Mouse (Mus musculus) heart, postnatal 0 days (tissue): ENCODE results near the gene Cxcl16. TPM values are rescaled to one million over a fixed set of nuclear protein-coding genes. Genes with fewer than 3 reads are reported as not detected.

Source experiments
- ATAC-seq: fragments of 200-750 bp; cut with Nextera tagmentation; 2 replicates; pipeline ENCODE4 v1.8.0; 2017; ENCODE audit warnings: low read depth, moderate number of reproducible peaks, moderate library complexity; ENCODE audit not compliant: insufficient read depth
- DNase-seq: peaks from one replicate; pipeline ENCODE4 v3.0.0-alpha.2; 2016; ENCODE audit warnings: low spot score
- H3K27ac ChIP-seq: fragments of 300-500 bp; sonication (generic); 2 replicates; pipeline ENCODE4 v1.5.1; 2014; ENCODE audit warnings: low read depth, mild to moderate bottlenecking
- H3K27me3 ChIP-seq: fragments of 300-500 bp; sonication (generic); 2 replicates; pipeline ENCODE4 v1.6.1; 2014; ENCODE audit warnings: low read length, mixed read lengths; ENCODE audit not compliant: control insufficient read depth, insufficient read depth
- H3K36me3 ChIP-seq: fragments of 300-500 bp; sonication (generic); replicated peaks from 2 replicates; pipeline ENCODE4 v1.6.1; 2014; ENCODE audit warnings: low read length, mixed read lengths; ENCODE audit not compliant: control insufficient read depth, insufficient read depth
- H3K4me1 ChIP-seq: fragments of 300-500 bp; sonication (generic); 2 replicates; pipeline ENCODE4 v1.6.1; 2014; ENCODE audit warnings: antibody characterized with exemption; ENCODE audit not compliant: control insufficient read depth, insufficient read depth
- H3K4me2 ChIP-seq: fragments of 300-500 bp; sonication (generic); 2 replicates; pipeline ENCODE4 v1.6.1; 2014; ENCODE audit warnings: low read depth, mild to moderate bottlenecking, low read length, moderate library complexity
- H3K4me3 ChIP-seq: fragments of 300-500 bp; sonication (generic); 2 replicates; pipeline ENCODE4 v1.5.1; 2014; ENCODE audit warnings: low read depth, low read length
- H3K9ac ChIP-seq: fragments of 300-500 bp; sonication (generic); replicated peaks from 2 replicates; pipeline ENCODE4 v1.6.1; 2014; ENCODE audit warnings: low read depth, low read length, mixed read lengths
- H3K9me3 ChIP-seq: fragments of 300-500 bp; sonication (generic); replicated peaks from 2 replicates; pipeline ENCODE4 v1.6.1; 2016; ENCODE audit warnings: low read length; ENCODE audit not compliant: control insufficient read depth
- CTCF ChIP-seq: IDR thresholded peaks from 2 replicates; pipeline ENCODE4 v1.5.1; 2016; ENCODE audit warnings: antibody characterized with exemption, control low read depth, low read depth
- EP300 ChIP-seq: IDR thresholded peaks from 2 replicates; pipeline ENCODE4 v1.6.1; 2016; ENCODE audit warnings: antibody characterized with exemption, low read depth
- WGBS: fragments of 180-500 bp; shearing (Covaris S2); extraction: QIAGEN DNeasy Blood & Tissue Kit; methylation state at CpG from one replicate; pipeline ENCODE4 v1.1.7; 2014; 5-methylcytosine and 5-hydroxymethylcytosine counted together
- polyA plus RNA-seq: library from polyadenylated mRNA; unstranded; fragments of >200 nt; fragmentation: Nextera tagmentation; extraction: Ambion mirVana; gene quantifications from 2 replicates; pipeline ENCODE4 v1.2.1, GENCODE M21; 2015
- total RNA-seq: library from RNA; depleted of rRNA; stranded (reverse); fragments of >200 nt; gene quantifications from 2 replicates; pipeline ENCODE4 v1.2.3, GENCODE M21; 2014; ENCODE audit warnings: low replicate concordance; rRNA removed

Cxcl16 gene
- 5.9 and 12.8 TPM in 2 replicates for total RNA-seq
- 9.8 and 11.3 TPM in 2 replicates for polyA plus RNA-seq

DNA sequence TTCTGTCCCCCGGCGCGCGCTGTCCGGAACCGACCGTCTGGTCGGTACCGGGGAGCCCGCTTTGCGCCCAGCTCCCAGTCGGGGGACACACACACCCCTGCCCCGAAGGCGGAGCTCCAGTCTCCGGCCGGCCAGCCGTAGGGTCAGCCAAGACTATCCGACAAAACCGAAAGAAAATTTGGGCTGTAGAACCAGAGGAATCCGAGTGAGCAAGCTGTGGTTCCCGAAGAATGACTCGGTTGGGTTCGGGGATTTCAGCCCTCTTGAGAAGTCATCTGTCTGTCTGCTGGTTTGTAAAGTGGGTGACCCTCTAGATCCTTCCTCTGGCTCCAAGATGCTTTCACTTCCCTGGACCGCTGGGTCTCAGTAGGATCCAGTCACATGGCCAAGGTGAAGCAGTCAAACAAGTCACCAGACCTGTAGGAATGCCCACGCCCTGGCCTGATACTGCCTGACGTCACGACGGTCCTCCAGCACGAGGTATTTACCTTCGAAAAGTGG lies at the start of gene Cxcl16:
Cxcl16 (minus strand) TSS at position 384 of the 501 bp plus-strand sequence.
- Histone ChIP-seq H3K9ac (peak within 1 kb of the TSS; percentile 64), H3K27me3 (peaks cover 16% of the 10 kb centered on the region), H3K4me1 (peaks cover 8% of the 10 kb centered on the region), H3K27ac (peak within 1 kb of the TSS; percentile 18; the same call in 1 of the 2 replicates), H3K4me2 (peak within 1 kb of the TSS; percentile 85), H3K36me3 (0 out of 2 replicates have a peak, but pooled peaks cover 3% of the 10 kb centered on the region), H3K9me3 (no peaks in the 10 kb centered on the region), H3K4me3 (peak within 1 kb of the TSS; percentile 69)
- TF ChIP-seq EP300 (no peak), CTCF (no peak)
- 4% methylated on average over 30 of the region's 30 CpGs for WGBS
- no peak for DNase-seq
- ATAC-seq = peak; percentile 39

- no peak for DNase-seq
- Histone ChIP-seq H3K4me3 (no peak overlapping the region), H3K36me3 (no peaks in the 10 kb centered on the region), H3K9me3 (no peaks in the 10 kb centered on the region), H3K9ac (no peak overlapping the region), H3K4me1 (no peaks in the 10 kb centered on the region), H3K27ac (no peak overlapping the region), H3K27me3 (peaks cover 10% of the 10 kb centered on the region; the same call in 1 of the 2 replicates), H3K4me2 (no peak overlapping the region)
- TF ChIP-seq CTCF = no peak
- no peak for TF ChIP-seq EP300
- ATAC-seq = no peak
- 65% methylated on average over 7 of the region's 7 CpGs for WGBS
Measured at GRCm38 (mm10) chr11:70506962-70507515, 47.3 kb upstream of the Cxcl16 start.

- no peaks in the 10 kb centered on the region for H3K36me3 ChIP-seq
- H3K4me3 ChIP-seq = no peak overlapping the region
- peak; percentile 75 for TF ChIP-seq CTCF
- no peak for TF ChIP-seq EP300
- no peak; the same call in 1 of the 2 replicates for ATAC-seq
- H3K27me3 ChIP-seq = peaks cover 10% of the 10 kb centered on the region; the same call in 1 of the 2 replicates
- H3K9ac ChIP-seq = no peak overlapping the region
- 19% methylated on average over 4 of the region's 4 CpGs for WGBS
- no peak overlapping the region for H3K4me2 ChIP-seq
- H3K4me1 ChIP-seq = no peaks in the 10 kb centered on the region
- no peaks in the 10 kb centered on the region for H3K9me3 ChIP-seq
- DNase-seq = peak; percentile 55
- no peak overlapping the region for H3K27ac ChIP-seq
Measured at GRCm38 (mm10) chr11:70506385-70506784, 46.6 kb upstream of the Cxcl16 start.

- no peak for TF ChIP-seq CTCF
- TF ChIP-seq EP300 = no peak
- WGBS = 40% methylated on average over 9 of the region's 9 CpGs
- no peaks in the 10 kb centered on the region for H3K9me3 ChIP-seq
- no peak within 1 kb of the TSS for H3K27ac ChIP-seq
- no peak within 1 kb of the TSS for H3K4me2 ChIP-seq
- H3K4me3 ChIP-seq = no peak within 1 kb of the TSS
- no peaks in the 10 kb centered on the region for H3K36me3 ChIP-seq
- DNase-seq (no peak), ATAC-seq (no peak)
- H3K4me1 ChIP-seq = no peaks in the 10 kb centered on the region
- peaks cover 8% of the 10 kb centered on the region; the same call in 1 of the 2 replicates for H3K27me3 ChIP-seq
- no peak within 1 kb of the TSS for H3K9ac ChIP-seq
Measured at GRCm38 (mm10) chr11:70504970-70505369, 45.2 kb upstream of the Cxcl16 start, which contains the start of gene Tm4sf5. Gene Tm4sf5, plus strand, starts transcription at chr11:70505244.

DNA sequence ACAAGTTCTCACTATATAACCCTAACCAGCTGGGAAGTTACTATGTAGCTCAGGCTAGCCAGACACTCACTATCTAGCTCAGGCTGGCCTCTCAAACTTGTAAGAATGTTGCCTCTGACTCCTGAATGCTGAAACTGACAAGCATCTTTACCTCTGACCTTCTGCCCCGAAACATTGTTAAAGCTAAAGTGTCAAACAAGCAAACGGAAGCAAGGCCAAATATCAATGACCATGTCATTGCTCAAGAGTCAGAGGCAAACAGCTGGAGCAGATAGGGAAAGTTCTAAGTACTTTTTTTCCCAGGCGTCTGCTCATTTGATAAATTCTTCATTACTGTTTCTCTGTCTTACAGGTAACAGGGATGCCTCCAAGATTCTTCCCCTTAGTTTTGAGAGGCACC lies 42.2 kb upstream of the Cxcl16 start:
- no peaks in the 10 kb centered on the region for H3K4me1 ChIP-seq
- H3K4me2 ChIP-seq = no peak overlapping the region
- no peak for TF ChIP-seq CTCF
- no peak for TF ChIP-seq EP300
- no peak overlapping the region for H3K4me3 ChIP-seq
- 55% methylated on average over 3 of the region's 3 CpGs for WGBS
- H3K36me3 ChIP-seq = no peaks in the 10 kb centered on the region
- ATAC-seq (no peak), DNase-seq (no peak)
- H3K27ac ChIP-seq = no peak overlapping the region
- no peaks in the 10 kb centered on the region for H3K27me3 ChIP-seq
- no peak overlapping the region for H3K9ac ChIP-seq
- H3K9me3 ChIP-seq = no peaks in the 10 kb centered on the region
